9 mouse cellular contexts compared by ENCODE assay signal in the genomic region with DNA sequence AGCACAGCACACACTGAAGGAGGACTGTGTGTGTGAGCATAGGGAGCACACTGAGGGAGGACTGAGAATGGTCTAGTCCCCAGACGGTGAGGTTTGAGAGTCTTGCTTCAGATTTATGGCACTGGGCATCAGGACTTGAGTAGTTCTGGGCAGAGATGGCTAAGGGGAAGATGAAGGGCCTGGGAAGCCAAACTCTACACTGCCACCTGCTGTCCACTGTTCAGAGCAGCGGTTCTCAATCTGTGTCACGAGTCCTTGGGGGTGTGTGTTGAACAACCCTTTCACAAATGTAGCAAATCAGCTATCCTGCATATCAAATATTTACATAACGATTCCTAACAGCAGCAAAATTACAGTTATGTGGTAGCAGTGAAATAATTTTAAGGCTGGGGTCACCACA. TPM values are rescaled to one million over a fixed set of nuclear protein-coding genes. Genes with fewer than 3 reads are reported as not detected.
DNase-seq lines count a peak whose midpoint lies in the region; ATAC-seq and TF ChIP-seq lines count a peak whose summit lies in the region.
"Had no signal": no experiment of that assay in that cellular context is flagged by ENCODE, and none has a peak within 500 bp of the region (broad histone marks: within the 10 kb centered on the region; RNA-seq: fewer than 3 reads in every experiment).

No protein-coding gene starts in this region.

- H3K9ac ChIP-seq in neural tube, embryonic 15.5 days (replicated peaks), result no peak overlapping the region
- no peak overlapping the region for H3K9ac ChIP-seq in limb, embryonic 11.5 days (ENCODE audit: low read length)

- no peak for TF ChIP-seq POLR2A in cortical plate, adult 2 months (IDR thresholded peaks at IDR 0.05; ENCODE audit: extremely low read depth, insufficient read depth, low read length)

- H3K27ac ChIP-seq in neural tube, embryonic 15.5 days (replicated peaks), result no peak overlapping the region
- no peak overlapping the region for H3K27ac ChIP-seq in cortical plate, adult 2 months (ENCODE audit: insufficient read depth, low read length)
- no peak overlapping the region for H3K27ac ChIP-seq in limb, embryonic 11.5 days (replicated peaks; ENCODE audit: low read depth, low read length)

- H3K4me1 ChIP-seq in neural tube, embryonic 15.5 days, result peaks cover 36% of the 10 kb centered on the region
- H3K4me1 ChIP-seq in cortical plate, adult 2 months (ENCODE audit: control insufficient read depth, insufficient read depth, low read length), result peaks cover 4% of the 10 kb centered on the region
- peaks cover 4% of the 10 kb centered on the region; the same call in 1 of the 2 replicates for H3K4me1 ChIP-seq in limb, embryonic 11.5 days (ENCODE audit: control insufficient read depth, insufficient read depth, low read length)

- peak; percentile 76 for TF ChIP-seq CTCF in cortical plate, adult 2 months (IDR thresholded peaks at IDR 0.05; ENCODE audit: extremely low read depth, insufficient read depth, low read length)

- no peak overlapping the region for H3K4me2 ChIP-seq in neural tube, embryonic 15.5 days
- H3K4me2 ChIP-seq in limb, embryonic 11.5 days (ENCODE audit: low read depth, severe bottlenecking), result no peak overlapping the region

- H3K27me3 ChIP-seq in neural tube, embryonic 15.5 days (replicated peaks), result no peaks in the 10 kb centered on the region
- H3K27me3 ChIP-seq in limb, embryonic 11.5 days (ENCODE audit: control insufficient read depth, insufficient read depth, low read length), result no peaks in the 10 kb centered on the region

- H3K9me3 ChIP-seq in neural tube, embryonic 15.5 days (replicated peaks), result no peaks in the 10 kb centered on the region
- H3K9me3 ChIP-seq in limb, embryonic 11.5 days (ENCODE audit: control insufficient read depth, low read length), result no peaks in the 10 kb centered on the region

- no peak overlapping the region for H3K4me3 ChIP-seq in neural tube, embryonic 15.5 days (replicated peaks)
- H3K4me3 ChIP-seq in cortical plate, adult 2 months (ENCODE audit: insufficient read depth, low read length), result no peak overlapping the region
- H3K4me3 ChIP-seq in limb, embryonic 11.5 days (ENCODE audit: low read depth, low read length), result no peak overlapping the region
- H3K4me3 ChIP-seq: myocyte had no signal

- peaks cover 62% of the 10 kb centered on the region for H3K36me3 ChIP-seq in neural tube, embryonic 15.5 days
- H3K36me3 ChIP-seq in limb, embryonic 11.5 days (ENCODE audit: control insufficient read depth, insufficient read depth, low read length), result peaks cover 5% of the 10 kb centered on the region; the same call in 1 of the 2 replicates

- DNase-seq in neural tube, embryonic 10.5 days (ENCODE audit: extremely low spot score, low spot score), result peak; percentile 31
- DNase-seq in limb, embryonic 11.5 days (ENCODE audit: low spot score), result peak; percentile 74
- peak; percentile 58 for DNase-seq in retina, postnatal 7 days (ENCODE audit: low read depth, low spot score)
- peak; percentile 47 for DNase-seq in yolk sac, embryonic 10.5 days (ENCODE audit: low spot score)

- 30% methylated on average over 4 of the region's 4 CpGs for WGBS in neural tube, embryonic 15.5 days
- 33% methylated on average over 4 of the region's 4 CpGs for WGBS in limb, embryonic 11.5 days

- ATAC-seq in neural tube, embryonic 15.5 days (ENCODE audit: low FRiP score), result no peak
- peak; percentile 38 for ATAC-seq in activated CD4-positive, CD25-positive, alpha-beta regulatory T cell, adult 4 months
- ATAC-seq in hematopoietic stem cell, adult 5-6 weeks (replicated peaks in 1 of 2; ENCODE audit: insufficient read depth in 1 of 2, low FRiP score in 2 of 2, low TSS enrichment in 1 of 2, low read depth in 1 of 2, poor library complexity in 2 of 2, severe bottlenecking in 2 of 2), result peak; percentile 55 to 67
- ATAC-seq in limb, embryonic 11.5 days (ENCODE audit: insufficient number of reproducible peaks, low FRiP score, low TSS enrichment, low read depth), result no peak

RNA-seq across cellular contexts. Expression of a gene that starts 5.7 kb away (rescaled TPM):
- polyA plus RNA-seq in neural tube, embryonic 15.5 days (2015; fragmentation: Nextera tagmentation; extraction: Ambion mirVana), result 31.2 and 34.5 TPM in 2 replicates
- 10 to 100 TPM; 18.9 to 63.4 TPM for polyA plus RNA-seq in activated CD4-positive, CD25-positive, alpha-beta regulatory T cell, adult 4 months (2017; shearing (Covaris generic))
- 128 TPM in 2 replicates for polyA plus RNA-seq in cortical plate, adult 2 months (2012; rRNA removed)
- 74.6 and 96.5 TPM in 2 replicates for total RNA-seq in hematopoietic stem cell, adult 5-6 weeks (2017)
- 17.4 and 25.9 TPM in 2 replicates for polyA plus RNA-seq in limb, embryonic 11.5 days (2014; fragmentation: Nextera tagmentation; extraction: Ambion mirVana)

RNA-seq across cellular contexts. Expression of a gene that starts 21.0 kb away (rescaled TPM):
- 14.8 and 19.0 TPM in 2 replicates for polyA plus RNA-seq in neural tube, embryonic 15.5 days (2015; fragmentation: Nextera tagmentation; extraction: Ambion mirVana)
- polyA plus RNA-seq in activated CD4-positive, CD25-positive, alpha-beta regulatory T cell, adult 4 months (2017; shearing (Covaris generic)), result 10 to 100 TPM; 10.6 to 10.7 TPM
- 18.2 and 19.6 TPM in 2 replicates for polyA plus RNA-seq in cortical plate, adult 2 months (2012; rRNA removed)
- total RNA-seq in hematopoietic stem cell, adult 5-6 weeks (2017), result 23.6 and 26.3 TPM in 2 replicates
- polyA plus RNA-seq in limb, embryonic 11.5 days (2014; fragmentation: Nextera tagmentation; extraction: Ambion mirVana), result 23.7 and 26.5 TPM in 2 replicates

Comparison
In these comparisons a context has a peak if more than half of its experiments do, and no peak if none do; other contexts are left out.
1. ATAC-seq: peak in activated CD4-positive, CD25-positive, alpha-beta regulatory T cell, adult 4 months (single experiment) and hematopoietic stem cell, adult 5-6 weeks (2 of 2); none in neural tube, embryonic 15.5 days (single experiment) and limb, embryonic 11.5 days (single experiment).
2. Peak in every context shown above with its lines, with median percentiles within 50 percentile points of each other: DNase-seq.